Mouse (Mus musculus) spleen, adult 12 weeks (tissue): ENCODE data around the gene Cox7a2l.

ENCODE experiments used
- DNase-seq: peaks from one replicate; pipeline ENCODE4 v3.0.0; 2022; ENCODE audit warnings: low spot score

Gene Cox7a2l

GRCm38 (mm10) chr17:83452451-83452850, 64.7 kb downstream of the Cox7a2l start:
- no peak for DNase-seq
